Mouse (Mus musculus) hindbrain, embryonic 12.5 days (tissue): ENCODE data around the gene Ldb1. TPM values are rescaled to one million over a fixed set of nuclear protein-coding genes. Genes with fewer than 3 reads are reported as not detected.

Source experiments
- ATAC-seq: fragments of 200-750 bp; cut with Nextera tagmentation; 2 replicates; pipeline ENCODE4 v1.8.0; 2017; ENCODE audit warnings: moderate TSS enrichment; ENCODE audit not compliant: low FRiP score
- H3K27ac ChIP-seq: fragments of 300-500 bp; sonication (generic); 2 replicates; pipeline ENCODE4 v1.5.1; 2016; ENCODE audit warnings: mild to moderate bottlenecking
- H3K27me3 ChIP-seq: fragments of 300-500 bp; sonication (generic); 2 replicates; pipeline ENCODE4 v1.6.1; 2016; ENCODE audit warnings: mild to moderate bottlenecking
- H3K36me3 ChIP-seq: fragments of 300-500 bp; sonication (generic); 2 replicates; pipeline ENCODE4 v1.6.1; 2016; ENCODE audit warnings: mild to moderate bottlenecking
- H3K4me1 ChIP-seq: fragments of 300-500 bp; sonication (generic); 2 replicates; pipeline ENCODE4 v1.6.1; 2016
- H3K4me2 ChIP-seq: fragments of 300-500 bp; sonication (generic); replicated peaks from 2 replicates; pipeline ENCODE4 v1.6.1; 2016; ENCODE audit warnings: mild to moderate bottlenecking
- H3K4me3 ChIP-seq: fragments of 300-500 bp; sonication (generic); 2 replicates; pipeline ENCODE4 v1.5.1; 2016; ENCODE audit warnings: mild to moderate bottlenecking
- H3K9ac ChIP-seq: fragments of 300-500 bp; sonication (generic); 2 replicates; pipeline ENCODE4 v1.6.1; 2016; ENCODE audit warnings: mild to moderate bottlenecking, moderate library complexity
- H3K9me3 ChIP-seq: fragments of 300-500 bp; sonication (generic); replicated peaks from 2 replicates; pipeline ENCODE4 v1.6.1; 2016; ENCODE audit warnings: mild to moderate bottlenecking
- WGBS: fragments of 180-500 bp; shearing (Covaris S2); methylation state at CpG from one replicate; pipeline ENCODE4 v1.1.7; 2016; 5-methylcytosine and 5-hydroxymethylcytosine counted together
- polyA plus RNA-seq: library from polyadenylated mRNA; unstranded; fragments of >200 nt; fragmentation: Nextera tagmentation; extraction: Ambion mirVana; gene quantifications from 2 replicates; pipeline ENCODE4 v1.2.1, GENCODE M21; 2016

Ldb1 gene
- polyA plus RNA-seq, 1 experiment from 2014 or later = 138 TPM

DNA sequence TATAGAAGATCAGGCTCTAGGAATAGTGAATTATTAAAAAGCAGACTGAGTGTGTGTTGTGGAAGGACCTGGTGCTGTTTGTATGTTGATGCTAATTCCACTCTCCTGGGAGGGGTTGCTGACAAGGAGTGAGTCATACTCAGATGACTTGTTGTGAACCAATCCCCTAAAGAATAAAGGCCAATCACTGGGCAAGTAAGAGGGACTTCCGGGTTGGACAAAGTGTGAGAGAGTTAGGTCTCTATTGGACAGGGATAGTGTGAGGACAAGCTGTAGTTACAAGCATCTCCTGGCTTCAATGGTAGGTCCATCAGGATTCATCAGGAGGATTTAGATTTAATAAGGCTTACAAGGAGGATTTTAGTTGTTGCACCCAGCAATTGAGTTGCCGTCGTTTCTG, 56.8 kb downstream of the Ldb1 start:
- H3K4me1 ChIP-seq = no peaks in the 10 kb centered on the region
- WGBS = 98% methylated on average over 3 of the region's 3 CpGs
- H3K9ac ChIP-seq = no peak overlapping the region
- no peaks in the 10 kb centered on the region for H3K36me3 ChIP-seq
- no peaks in the 10 kb centered on the region for H3K9me3 ChIP-seq
- H3K4me2 ChIP-seq = no peak overlapping the region
- no peak overlapping the region for H3K27ac ChIP-seq
- no peak overlapping the region for H3K4me3 ChIP-seq
- no peak for ATAC-seq
- no peaks in the 10 kb centered on the region for H3K27me3 ChIP-seq

DNA sequence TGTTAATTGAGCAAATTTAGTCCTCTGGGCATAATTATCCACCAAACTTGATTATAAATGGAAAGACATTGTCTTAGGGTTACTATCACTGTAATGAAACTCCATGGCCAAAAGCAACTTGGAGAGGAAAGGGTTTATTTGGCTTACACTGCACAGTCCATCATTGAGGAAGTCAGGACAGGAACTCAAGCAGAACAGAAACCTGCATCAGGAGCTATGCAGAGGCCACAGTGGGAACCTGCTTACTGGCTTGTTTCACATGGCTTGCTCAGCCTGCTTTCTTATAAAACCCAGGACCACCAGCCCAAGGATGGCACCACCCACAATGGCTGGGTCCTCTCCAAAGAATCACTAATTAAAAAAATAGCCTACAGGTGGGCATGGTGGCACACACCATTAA, 60.6 kb downstream of the Ldb1 start:
- no peak overlapping the region for H3K9ac ChIP-seq
- no peaks in the 10 kb centered on the region for H3K36me3 ChIP-seq
- no peaks in the 10 kb centered on the region for H3K9me3 ChIP-seq
- H3K4me1 ChIP-seq = no peaks in the 10 kb centered on the region
- H3K27me3 ChIP-seq = no peaks in the 10 kb centered on the region
- no peak for ATAC-seq
- no peak overlapping the region for H3K27ac ChIP-seq
- H3K4me2 ChIP-seq = no peak overlapping the region
- no peak overlapping the region for H3K4me3 ChIP-seq

Other genes starting within 250 kb of the Ldb1 start
- gene Kcnip2, start 229.2 kb downstream of the Ldb1 start, polyA plus RNA-seq = 3.0 and 3.7 TPM in 2 replicates
- 21.3 and 24.2 TPM in 2 replicates for gene Armh3, start 46.7 kb downstream of the Ldb1 start, polyA plus RNA-seq
- 4.8 and 5.1 TPM in 2 replicates for gene Hps6, start 41.7 kb downstream of the Ldb1 start, polyA plus RNA-seq
- gene Pprc1, start 328 bp downstream of the Ldb1 start, polyA plus RNA-seq = 28.5 and 30.8 TPM in 2 replicates
- 84.9 and 88.7 TPM in 2 replicates for gene Nolc1, start 30.6 kb upstream of the Ldb1 start, polyA plus RNA-seq
- gene Elovl3, start 86.7 kb upstream of the Ldb1 start, polyA plus RNA-seq = 0.23 TPM in 1 of 2 replicates, not detected in the other
- 0.90 and 3.5 TPM in 2 replicates for gene Pitx3, start 103.1 kb upstream of the Ldb1 start, polyA plus RNA-seq
- gene Gbf1, start 107.3 kb upstream of the Ldb1 start, polyA plus RNA-seq = 76.1 and 80.5 TPM in 2 replicates